Mouse (Mus musculus) lung, postnatal 0 days (tissue): ENCODE results near the gene Gtsf1l. TPM values are rescaled to one million over a fixed set of nuclear protein-coding genes. Genes with fewer than 3 reads are reported as not detected.

ENCODE experiments used
- ATAC-seq: fragments of 200-750 bp; cut with Nextera tagmentation; 2 replicates; pipeline ENCODE4 v1.8.0; 2017; ENCODE audit warnings: moderate library complexity
- DNase-seq: peaks from one replicate; pipeline ENCODE4 v3.0.0-alpha.2; 2016; ENCODE audit warnings: low spot score
- H3K27ac ChIP-seq: fragments of 300-500 bp; sonication (generic); 2 replicates; pipeline ENCODE4 v1.5.1; 2014; ENCODE audit warnings: antibody characterized with exemption, mild to moderate bottlenecking, low read length, mixed read lengths
- H3K27me3 ChIP-seq: fragments of 300-500 bp; sonication (generic); replicated peaks from 2 replicates; pipeline ENCODE4 v1.6.1; 2014; ENCODE audit warnings: low read length, mixed read lengths; ENCODE audit not compliant: insufficient read depth
- H3K36me3 ChIP-seq: fragments of 300-500 bp; sonication (generic); 2 replicates; pipeline ENCODE4 v1.6.1; 2014; ENCODE audit warnings: low read length, mixed read lengths; ENCODE audit not compliant: insufficient read depth
- H3K4me1 ChIP-seq: fragments of 300-500 bp; sonication (generic); 2 replicates; pipeline ENCODE4 v1.6.1; 2014; ENCODE audit warnings: antibody characterized with exemption, low read depth, low read length, mixed read lengths; ENCODE audit not compliant: insufficient read depth
- H3K4me2 ChIP-seq: fragments of 300-500 bp; sonication (generic); replicated peaks from 2 replicates; pipeline ENCODE4 v1.6.1; 2014; ENCODE audit warnings: low read depth, mild to moderate bottlenecking, low read length, moderate library complexity, mixed read lengths
- H3K4me3 ChIP-seq: fragments of 300-500 bp; sonication (generic); 2 replicates; pipeline ENCODE4 v1.5.1; 2014; ENCODE audit warnings: low read depth, low read length
- H3K9ac ChIP-seq: fragments of 300-500 bp; sonication (generic); replicated peaks from 2 replicates; pipeline ENCODE4 v1.6.1; 2014; ENCODE audit warnings: low read depth, mild to moderate bottlenecking
- H3K9me3 ChIP-seq: fragments of 300-500 bp; sonication (generic); 2 replicates; pipeline ENCODE4 v1.6.1; 2016; ENCODE audit warnings: low read length, mixed read lengths
- CTCF ChIP-seq: IDR thresholded peaks from 2 replicates; pipeline ENCODE4 v1.5.1; 2016; ENCODE audit warnings: antibody characterized with exemption, mild to moderate bottlenecking
- EP300 ChIP-seq: IDR thresholded peaks from 2 replicates; pipeline ENCODE4 v1.6.1; 2016; ENCODE audit warnings: antibody characterized with exemption, mild to moderate bottlenecking, control low read depth
- WGBS: fragments of 180-500 bp; shearing (Covaris S2); extraction: QIAGEN DNeasy Blood & Tissue Kit; methylation state at CpG from one replicate; pipeline ENCODE4 v1.1.7; 2014; 5-methylcytosine and 5-hydroxymethylcytosine counted together
- polyA plus RNA-seq: library from polyadenylated mRNA; unstranded; fragments of >200 nt; fragmentation: Nextera tagmentation; extraction: Ambion mirVana; gene quantifications from 2 replicates; pipeline ENCODE4 v1.2.1, GENCODE M21; 2015

Gene Gtsf1l
- polyA plus RNA-seq, 1 experiment from 2014 or later = 0.35 TPM

DNA sequence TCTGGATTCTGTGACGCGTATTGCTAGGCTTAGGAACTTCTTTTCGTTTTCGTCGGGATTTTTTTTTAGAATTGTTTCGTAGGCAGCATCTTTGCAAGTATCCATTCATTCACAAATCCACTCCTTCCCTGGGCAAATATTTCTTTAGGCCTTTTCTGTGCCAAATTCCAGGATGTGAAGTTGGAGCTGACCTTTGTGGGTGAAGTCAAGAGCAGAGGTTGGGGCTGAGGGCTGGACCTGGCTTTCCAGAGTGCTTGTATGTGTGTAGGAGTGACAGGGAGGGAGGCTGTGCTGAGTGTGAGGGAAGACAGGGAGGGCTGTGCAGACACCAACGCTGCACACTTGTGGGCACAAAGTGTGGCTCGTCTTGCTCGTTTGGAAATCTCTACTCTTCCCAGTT is 31.1 kb downstream of the Gtsf1l start:
- H3K9ac ChIP-seq = no peak overlapping the region
- TF ChIP-seq EP300 = no peak
- no peak for TF ChIP-seq CTCF
- H3K4me1 ChIP-seq = peaks cover 13% of the 10 kb centered on the region
- no peak overlapping the region for H3K27ac ChIP-seq
- ATAC-seq (no peak), DNase-seq (peak; percentile 44)
- H3K36me3 ChIP-seq = no peaks in the 10 kb centered on the region
- no peak overlapping the region; the same call in 1 of the 2 replicates for H3K4me2 ChIP-seq
- H3K4me3 ChIP-seq = no peak overlapping the region
- H3K27me3 ChIP-seq = no peaks in the 10 kb centered on the region
- no peaks in the 10 kb centered on the region for H3K9me3 ChIP-seq
- 51% methylated on average over 9 of the region's 9 CpGs for WGBS

DNA sequence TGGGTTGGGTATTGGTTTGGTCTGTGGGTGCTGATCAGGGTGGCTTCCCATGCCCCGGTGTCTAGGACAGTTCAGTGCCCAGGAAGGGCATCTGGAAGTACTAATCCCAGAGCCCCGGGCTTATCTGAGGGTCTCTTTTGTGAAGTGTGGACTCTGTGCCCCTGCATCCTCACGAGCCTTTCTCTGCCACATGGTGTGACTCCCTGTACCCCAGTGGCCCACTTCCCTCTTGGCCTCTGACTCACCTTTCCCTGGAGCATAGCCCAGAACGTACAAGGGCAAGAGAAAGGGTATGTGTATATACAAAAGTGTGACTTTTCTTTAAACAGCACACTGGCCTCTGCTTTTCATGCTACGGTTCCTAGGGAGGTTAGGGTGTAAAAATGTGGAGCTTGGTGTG is 31.9 kb downstream of the Gtsf1l start:
- no peak for TF ChIP-seq CTCF
- no peak for TF ChIP-seq EP300
- DNase-seq = no peak
- 11% methylated on average over 5 of the region's 5 CpGs for WGBS

GRCm38 (mm10) chr2:163054891-163055494 is 32.7 kb downstream of the Gtsf1l start:
- WGBS = 1% methylated on average over 33 of the region's 38 CpGs
- DNase-seq = no peak
- peak overlapping the region; percentile 26; the same call in 1 of the 2 replicates for H3K9ac ChIP-seq
- TF ChIP-seq EP300 (no peak), CTCF (no peak)
- no peaks in the 10 kb centered on the region for H3K36me3 ChIP-seq
- peak overlapping the region; percentile 100 for H3K4me2 ChIP-seq
- peaks cover 13% of the 10 kb centered on the region for H3K4me1 ChIP-seq
- H3K9me3 ChIP-seq = no peaks in the 10 kb centered on the region
- peak overlapping the region; percentile 56 for H3K4me3 ChIP-seq
- no peak overlapping the region for H3K27ac ChIP-seq
- ATAC-seq = no peak
- no peaks in the 10 kb centered on the region for H3K27me3 ChIP-seq

More for the DNA sequence above, 31.9 kb downstream of the Gtsf1l start:
- H3K9ac ChIP-seq = no peak overlapping the region
- no peak overlapping the region for H3K4me2 ChIP-seq
- no peaks in the 10 kb centered on the region for H3K27me3 ChIP-seq
- H3K4me3 ChIP-seq = no peak overlapping the region
- no peaks in the 10 kb centered on the region for H3K36me3 ChIP-seq
- peaks cover 13% of the 10 kb centered on the region for H3K4me1 ChIP-seq
- H3K27ac ChIP-seq = no peak overlapping the region
- no peak for ATAC-seq
- no peaks in the 10 kb centered on the region for H3K9me3 ChIP-seq

- H3K36me3 ChIP-seq = no peaks in the 10 kb centered on the region
- peak; percentile 100 for ATAC-seq
- TF ChIP-seq CTCF (no peak), EP300 (no peak)
- peak within 1 kb of the TSS; percentile 100 for H3K4me2 ChIP-seq
- H3K4me3 ChIP-seq = peak within 1 kb of the TSS; percentile 56
- peak; percentile 98 for DNase-seq
- H3K4me1 ChIP-seq = peaks cover 13% of the 10 kb centered on the region
- H3K9ac ChIP-seq = peak within 1 kb of the TSS; percentile 26; the same call in 1 of the 2 replicates
- 2% methylated on average over 42 of the region's 48 CpGs for WGBS
- no peaks in the 10 kb centered on the region for H3K9me3 ChIP-seq
- no peak within 1 kb of the TSS for H3K27ac ChIP-seq
- no peaks in the 10 kb centered on the region for H3K27me3 ChIP-seq
Observed at GRCm38 (mm10) chr2:163054335-163054840, 33.3 kb downstream of the Gtsf1l start, which contains the start of gene Mybl2. TSS of gene Mybl2 (plus strand) at chr2:163054687.

DNA sequence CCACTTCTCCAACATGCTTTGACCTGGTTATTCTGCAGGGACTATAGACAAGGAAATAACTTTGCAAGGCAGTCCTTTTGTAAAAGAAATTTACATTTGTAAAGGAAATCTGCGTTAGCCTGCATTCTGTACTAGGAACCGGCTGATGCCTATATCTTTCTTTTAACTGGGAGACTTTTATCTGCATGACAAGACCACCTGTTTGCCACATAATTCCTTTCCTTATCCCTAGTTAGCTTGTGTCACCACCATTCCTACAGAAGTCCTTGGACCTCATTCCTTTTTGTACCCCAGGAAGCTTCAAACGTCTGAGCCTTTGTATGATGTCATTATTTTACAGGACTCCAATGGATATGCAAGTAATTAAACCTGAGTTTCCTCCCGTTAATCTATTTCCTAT is 34.8 kb downstream of the Gtsf1l start:
- Histone ChIP-seq H3K9me3 (no peaks in the 10 kb centered on the region), H3K36me3 (no peaks in the 10 kb centered on the region), H3K27me3 (no peaks in the 10 kb centered on the region), H3K4me1 (peaks cover 13% of the 10 kb centered on the region), H3K4me3 (no peak overlapping the region), H3K4me2 (no peak overlapping the region), H3K9ac (no peak overlapping the region), H3K27ac (no peak overlapping the region)
- 73% methylated on average over 4 of the region's 4 CpGs for WGBS
- DNase-seq = no peak
- TF ChIP-seq CTCF (no peak), EP300 (no peak)
- no peak for ATAC-seq

- WGBS = 50% methylated on average over 4 of the region's 4 CpGs
Observed at GRCm38 (mm10) chr2:163052101-163052500, 35.6 kb downstream of the Gtsf1l start.

More at GRCm38 (mm10) chr2:163052101-163052500, 35.6 kb downstream of the Gtsf1l start:
- H3K27ac ChIP-seq = no peak overlapping the region
- no peaks in the 10 kb centered on the region for H3K27me3 ChIP-seq
- TF ChIP-seq CTCF (no peak), EP300 (no peak)
- no peak overlapping the region for H3K9ac ChIP-seq
- no peak for ATAC-seq
- H3K36me3 ChIP-seq = no peaks in the 10 kb centered on the region; the same call in 1 of the 2 replicates
- H3K9me3 ChIP-seq = no peaks in the 10 kb centered on the region
- DNase-seq = no peak
- H3K4me1 ChIP-seq = peaks cover 13% of the 10 kb centered on the region
- no peak overlapping the region for H3K4me3 ChIP-seq
- H3K4me2 ChIP-seq = no peak overlapping the region
